Mouse (Mus musculus) bone marrow macrophage, adult 2 months (primary cell): ENCODE results near the gene Hist1h2ap.

Source experiments
- CTCF ChIP-seq: IDR thresholded peaks from 2 replicates; pipeline ENCODE4 v1.5.1; 2012; ENCODE audit warnings: low read depth, mild to moderate bottlenecking, low read length, moderate library complexity
- POLR2A ChIP-seq: IDR thresholded peaks from 2 replicates; pipeline ENCODE4 v1.6.1; 2012; ENCODE audit warnings: mild to moderate bottlenecking, low read depth, low read length, borderline replicate concordance

- no peak for TF ChIP-seq CTCF
- no peak for TF ChIP-seq POLR2A
These were observed 48.8 kb upstream of the Hist1h2ap start for GRCm38 (mm10) chr13:21881878-21882669.
